Mouse (Mus musculus) cerebellum, adult 8-10 months (tissue): ENCODE results near the gene Dcakd.

Source experiments
- DNase-seq: peaks from one replicate; pipeline ENCODE4 v3.0.0; 2022

Gene Dcakd

GRCm38 (mm10) chr11:103005254-103005981 lies 22.7 kb downstream of the Dcakd start:
- no peak for DNase-seq

DNA sequence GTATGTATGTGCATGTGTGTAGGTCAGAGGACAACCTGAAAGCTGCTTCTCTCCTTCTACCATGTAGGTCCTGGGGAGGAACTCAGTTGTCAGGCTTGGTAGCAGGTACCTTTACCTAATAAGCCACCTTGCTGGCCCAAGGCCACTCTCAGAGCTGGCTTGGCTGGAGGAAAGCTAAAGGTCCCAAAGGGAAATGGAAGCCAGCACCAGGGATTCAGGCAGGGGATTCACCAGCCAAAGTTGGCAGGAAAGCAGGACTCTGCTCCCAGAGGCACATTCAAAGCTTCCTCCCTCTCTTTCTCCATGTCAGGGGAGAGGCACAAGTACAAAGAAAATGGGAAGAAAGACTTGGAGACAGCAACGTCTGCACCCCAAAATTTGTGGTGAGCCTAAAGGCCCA lies 23.3 kb downstream of the Dcakd start:
- DNase-seq = no peak

DNA sequence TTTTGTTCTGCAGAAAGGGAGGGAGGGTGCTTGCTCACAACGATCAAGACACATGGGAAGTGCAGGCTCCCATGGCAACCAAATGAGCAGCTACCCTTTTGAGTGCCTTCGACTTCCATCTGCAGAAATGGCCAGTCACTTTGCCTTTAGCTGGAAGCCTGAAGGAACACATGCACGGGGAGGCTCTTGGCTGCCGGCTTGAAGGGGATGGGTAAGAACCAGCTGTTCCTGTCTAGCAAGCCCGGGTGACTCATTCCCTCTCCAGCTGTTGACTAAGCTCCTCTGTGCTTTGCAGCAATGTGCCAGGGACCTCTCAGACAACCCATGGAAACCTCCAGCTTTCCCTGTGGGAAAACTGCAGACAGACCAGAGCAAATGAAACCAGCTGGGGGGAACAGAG lies 24.9 kb downstream of the Dcakd start:
- no peak for DNase-seq

GRCm38 (mm10) chr11:103001063-103001462 lies 27.1 kb downstream of the Dcakd start:
- DNase-seq = no peak

- DNase-seq = no peak
These were observed 28.0 kb downstream of the Dcakd start for GRCm38 (mm10) chr11:103000111-103000510.

GRCm38 (mm10) chr11:102999317-102999970 lies 28.7 kb downstream of the Dcakd start:
- DNase-seq = no peak

GRCm38 (mm10) chr11:102998577-102999316 lies 29.4 kb downstream of the Dcakd start:
- DNase-seq = no peak

GRCm38 (mm10) chr11:102998254-102998576 lies 29.9 kb downstream of the Dcakd start:
- no peak for DNase-seq

DNA sequence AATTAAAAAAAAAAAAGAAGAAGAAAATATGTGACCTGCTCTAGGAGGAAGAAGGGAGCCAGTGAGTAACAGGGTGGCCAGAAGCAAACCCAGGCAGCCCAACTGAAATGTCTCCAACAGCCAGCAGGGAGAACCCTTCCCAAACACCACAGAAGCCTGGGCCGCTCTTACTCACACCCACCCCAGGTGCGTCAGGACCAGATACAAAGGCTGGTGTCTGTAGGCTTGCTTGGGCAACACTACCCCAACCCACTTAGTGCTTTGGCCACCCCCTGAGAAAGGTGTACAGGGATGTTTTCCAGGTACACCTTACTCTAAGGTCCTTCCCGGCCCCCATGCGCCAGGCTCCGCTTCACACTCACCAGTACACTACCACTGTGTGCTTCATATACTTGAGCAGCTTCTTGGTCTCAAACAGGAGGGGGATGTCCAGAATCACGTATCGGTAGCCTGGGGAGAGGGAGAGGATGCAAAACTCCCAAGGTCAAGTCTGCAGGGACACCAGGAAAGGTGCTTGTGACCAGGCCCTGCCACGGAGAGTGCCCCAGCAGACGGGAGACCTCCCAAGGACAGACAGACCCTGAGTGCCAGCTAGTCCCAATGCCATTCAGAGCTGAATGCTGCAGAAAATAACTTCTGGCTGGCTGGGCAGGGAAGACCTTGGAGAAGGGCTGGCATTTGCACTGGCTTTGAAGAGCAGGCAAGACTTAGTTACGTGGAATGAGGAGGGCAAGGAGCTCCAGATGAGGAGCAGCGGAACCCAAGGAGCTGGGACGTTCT lies 31.0 kb downstream of the Dcakd start:
- DNase-seq = no peak

GRCm38 (mm10) chr11:102996385-102996784 lies 31.7 kb downstream of the Dcakd start:
- DNase-seq = no peak

DNA sequence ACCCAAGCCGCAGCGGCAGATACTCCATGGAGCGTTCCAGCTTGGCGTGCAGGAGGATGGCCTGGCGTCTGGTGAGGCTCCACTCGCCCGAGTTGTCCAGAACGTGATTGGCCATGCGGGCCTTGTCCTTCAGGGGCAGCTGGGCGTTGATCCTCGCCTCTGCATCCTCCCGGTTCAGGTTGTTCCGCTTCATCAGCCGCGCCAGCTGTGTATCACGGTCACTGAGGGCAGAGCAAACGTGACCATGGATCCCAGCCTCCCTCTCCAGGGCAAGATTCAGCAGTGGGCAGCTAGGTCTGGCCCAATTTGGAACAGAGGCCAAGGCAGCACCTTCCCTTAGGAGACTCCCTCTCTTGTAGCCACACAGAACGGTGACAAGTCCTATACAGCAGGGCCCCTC lies 33.2 kb downstream of the Dcakd start:
- DNase-seq = no peak

- DNase-seq = no peak
These were observed 34.6 kb downstream of the Dcakd start for GRCm38 (mm10) chr11:102993420-102994029.

DNA sequence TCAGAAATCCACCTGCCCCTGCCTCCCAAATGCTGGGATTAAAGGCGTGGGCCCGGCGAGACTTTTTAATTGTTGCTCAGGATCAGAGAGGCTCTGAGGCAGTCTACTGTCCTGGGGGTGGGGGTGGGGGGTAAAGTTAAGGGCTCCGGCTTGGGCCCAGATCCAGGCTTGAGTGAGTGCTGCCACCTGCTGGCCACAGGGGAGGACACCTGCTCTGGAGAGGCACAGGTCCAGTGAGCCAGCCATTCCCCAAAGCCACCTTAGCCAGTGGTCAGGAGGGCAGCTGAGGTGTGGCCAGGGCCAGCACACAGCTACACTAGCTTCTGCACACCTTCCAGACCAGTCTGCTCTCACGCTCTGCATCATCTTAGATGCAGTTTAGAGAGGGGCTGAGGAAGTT lies 35.2 kb downstream of the Dcakd start:
- peak; percentile 72 for DNase-seq

- DNase-seq = no peak
These were observed 36.5 kb downstream of the Dcakd start for GRCm38 (mm10) chr11:102991681-102992080.

DNA sequence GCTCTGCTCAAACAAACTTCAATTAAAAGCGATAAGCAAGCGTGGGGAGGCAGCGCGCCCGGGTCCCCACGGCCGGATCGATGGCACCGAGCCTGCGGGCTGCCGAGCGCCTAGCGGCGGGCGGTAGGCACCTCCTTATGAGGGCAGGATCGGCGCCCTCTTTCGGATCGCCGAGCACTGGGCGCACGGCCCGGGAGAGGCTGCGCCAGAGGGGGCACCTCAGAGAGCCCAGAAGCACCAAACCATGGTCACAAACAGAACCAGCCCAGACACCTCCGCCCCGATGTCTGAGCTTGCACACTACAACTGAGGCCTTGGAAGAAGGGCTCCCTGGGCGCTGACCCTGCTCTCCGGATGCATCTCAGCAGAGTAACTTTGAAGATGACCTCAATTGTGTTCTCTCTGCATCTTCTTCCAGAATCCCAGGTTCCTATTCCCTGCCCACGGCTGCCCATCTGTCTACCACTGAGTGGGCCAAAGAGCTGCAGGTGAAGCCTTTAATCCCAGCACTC lies 37.9 kb downstream of the Dcakd start:
- peak; percentile 75 for DNase-seq

- no peak for DNase-seq
These were observed 38.4 kb downstream of the Dcakd start for GRCm38 (mm10) chr11:102989641-102990151.

DNA sequence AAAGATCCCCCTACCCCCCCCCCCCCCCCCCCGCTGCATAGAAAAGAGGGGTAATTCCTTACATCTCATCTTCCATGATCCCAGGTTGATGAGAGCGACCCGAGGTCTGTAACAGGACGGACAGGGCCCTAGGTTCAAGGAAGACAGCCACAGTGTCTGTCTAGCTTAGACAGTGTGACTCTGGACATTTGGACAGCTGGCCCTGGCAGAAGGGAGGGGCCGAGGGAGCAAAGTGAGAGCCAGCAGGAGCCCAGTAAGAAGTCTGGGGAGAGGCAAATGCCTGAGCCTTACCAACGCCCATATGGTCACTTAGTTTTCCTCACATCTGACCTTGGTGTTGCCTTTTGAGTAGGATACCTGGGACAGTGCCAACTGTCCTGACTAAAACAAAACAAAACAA lies 43.0 kb downstream of the Dcakd start:
- no peak for DNase-seq

- no peak for DNase-seq
These were observed 43.5 kb downstream of the Dcakd start for GRCm38 (mm10) chr11:102984615-102985014.

DNA sequence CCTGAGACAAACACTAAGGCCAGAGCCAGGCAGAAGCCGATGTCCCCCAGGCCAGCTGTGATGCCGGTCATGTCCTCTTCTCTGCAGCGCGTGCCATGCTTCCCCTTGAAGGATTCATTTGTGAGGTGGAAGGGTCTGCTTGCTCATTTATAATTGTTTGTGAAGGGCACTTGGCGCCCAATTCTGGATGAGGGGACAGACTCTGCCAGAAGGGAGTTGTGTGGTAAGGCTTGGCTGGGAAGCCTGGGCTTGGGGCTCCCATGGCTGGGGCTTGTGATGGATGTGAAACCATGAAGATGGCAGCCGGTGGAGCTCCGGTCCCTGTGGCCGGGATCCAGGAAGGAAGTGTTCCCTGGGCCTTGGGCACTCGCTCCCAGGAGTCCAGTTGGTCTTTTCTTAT lies 44.0 kb downstream of the Dcakd start:
- no peak for DNase-seq

GRCm38 (mm10) chr11:102981151-102981890 lies 46.8 kb downstream of the Dcakd start:
- no peak for DNase-seq

DNA sequence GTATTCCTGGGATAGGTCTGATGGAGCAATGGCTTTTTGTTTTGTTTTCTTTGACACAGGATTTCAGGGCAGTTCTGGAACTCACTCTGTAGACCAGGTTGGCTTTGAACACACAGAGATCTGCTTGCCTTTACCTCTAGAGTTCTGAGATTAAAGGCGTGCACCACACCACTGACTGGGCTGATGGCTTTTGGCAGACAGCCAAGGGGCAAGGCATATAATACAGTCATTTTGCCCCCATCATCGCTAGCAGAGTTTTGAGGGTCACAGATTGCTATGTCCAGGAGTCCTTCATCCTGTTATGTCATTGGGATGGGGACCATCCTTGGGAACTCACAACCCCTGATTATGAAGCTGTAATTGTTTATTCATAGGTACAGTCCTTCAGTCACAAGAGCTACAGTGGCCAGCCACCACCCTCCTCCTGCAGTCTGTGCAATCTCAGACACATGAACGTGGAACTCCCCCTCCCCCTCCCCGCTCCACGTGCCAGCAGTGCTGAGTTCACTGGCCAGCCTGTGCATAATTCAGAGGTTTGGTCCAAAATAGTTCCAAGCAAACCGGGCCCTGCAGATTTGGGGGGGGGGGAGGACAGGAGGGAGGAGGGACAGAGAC lies 50.0 kb downstream of the Dcakd start:
- DNase-seq = no peak
